Mouse (Mus musculus): ENCODE measurements around the gene Muc16. TPM values are rescaled to one million over a fixed set of nuclear protein-coding genes. Genes with fewer than 3 reads are reported as not detected.

Gene Muc16
- polyA plus RNA-seq, 1 experiment, result 0.15 TPM

DNA sequence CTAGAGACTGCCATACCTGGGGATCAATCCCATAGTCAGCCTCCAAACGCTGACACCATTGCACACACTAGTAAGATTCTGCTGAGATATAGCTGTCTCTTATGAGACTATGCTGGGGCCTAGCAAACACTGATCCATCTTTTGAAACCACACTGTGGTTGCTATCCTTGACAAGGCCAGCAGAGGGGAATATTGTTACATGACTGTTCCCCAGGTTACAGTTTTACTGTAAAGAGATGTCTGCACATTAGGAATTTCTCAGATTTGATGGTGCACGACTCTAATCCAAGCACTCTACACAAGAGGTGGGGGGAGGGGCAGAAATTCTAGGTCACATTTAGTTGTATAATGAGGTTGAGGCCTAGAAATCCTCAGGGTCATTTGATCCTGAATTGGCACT, 166.2 kb downstream of the Muc16 start:
- H3K9me3 ChIP-seq (replicated peaks; ENCODE audit: control insufficient read depth, insufficient read depth, low read length, poor library complexity, severe bottlenecking), result no peaks in the 10 kb centered on the region
- H3K4me1 ChIP-seq (ENCODE audit: control insufficient read depth, insufficient read depth, low read length), result no peaks in the 10 kb centered on the region
- TF ChIP-seq EP300 (IDR thresholded peaks at IDR 0.05; ENCODE audit: insufficient read depth, low read depth, low read length) (no peak), POLR2A (IDR thresholded peaks at IDR 0.05; ENCODE audit: insufficient read depth, low read length) (no peak), CTCF (IDR thresholded peaks at IDR 0.05; ENCODE audit: low read depth, low read length) (no peak)
- no peak overlapping the region for H3K9ac ChIP-seq (ENCODE audit: low read depth, poor library complexity, severe bottlenecking)
- H3K36me3 ChIP-seq (ENCODE audit: control insufficient read depth, insufficient read depth, low read length, poor library complexity, severe bottlenecking), result no peaks in the 10 kb centered on the region
- H3K4me3 ChIP-seq (ENCODE audit: low read depth, low read length), result no peak overlapping the region
- no peak overlapping the region for H3K27ac ChIP-seq (ENCODE audit: insufficient read depth, low read length)
- H3K27me3 ChIP-seq (ENCODE audit: control insufficient read depth, insufficient read depth, low read length, poor library complexity, severe bottlenecking), result no peaks in the 10 kb centered on the region

DNA sequence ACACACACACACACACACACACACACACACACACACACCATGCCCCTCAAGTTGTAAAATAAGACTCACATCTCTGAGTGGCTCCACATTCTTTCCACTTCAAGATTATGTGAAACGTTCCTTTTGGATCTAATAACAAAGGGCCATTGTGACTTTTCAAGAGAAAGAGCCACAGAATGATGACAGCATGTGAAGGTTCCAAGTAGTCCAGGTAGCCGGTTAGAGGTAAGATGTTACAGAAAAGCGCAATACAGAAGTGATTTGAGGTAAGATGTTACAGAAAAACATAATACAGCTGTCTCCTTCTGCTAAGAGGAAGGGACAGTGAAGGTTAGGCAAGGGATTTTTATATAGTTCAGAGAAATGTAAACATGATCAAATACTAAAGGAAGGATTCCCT, 196.2 kb downstream of the Muc16 start, which contains the start of the genes Zfp558 and Mbd3l1:
Zfp558 (minus strand) TSS at position 101 of the 400 bp plus-strand sequence.
Mbd3l1 (plus strand) TSS at position 192 of the 400 bp plus-strand sequence.
- Histone ChIP-seq H3K27ac (ENCODE audit: insufficient read depth, low read length) (no peak within 1 kb of the TSS), H3K4me1 (ENCODE audit: control insufficient read depth, insufficient read depth, low read length) (no peaks in the 10 kb centered on the region), H3K36me3 (ENCODE audit: control insufficient read depth, insufficient read depth, low read length, poor library complexity, severe bottlenecking) (no peaks in the 10 kb centered on the region), H3K9me3 (replicated peaks; ENCODE audit: control insufficient read depth, insufficient read depth, low read length, poor library complexity, severe bottlenecking) (no peaks in the 10 kb centered on the region), H3K9ac (ENCODE audit: low read depth, poor library complexity, severe bottlenecking) (no peak within 1 kb of the TSS), H3K4me3 (ENCODE audit: low read depth, low read length) (no peak within 1 kb of the TSS), H3K27me3 (ENCODE audit: control insufficient read depth, insufficient read depth, low read length, poor library complexity, severe bottlenecking) (no peaks in the 10 kb centered on the region)
- TF ChIP-seq POLR2A (IDR thresholded peaks at IDR 0.05; ENCODE audit: insufficient read depth, low read length) (no peak), CTCF (IDR thresholded peaks at IDR 0.05; ENCODE audit: low read depth, low read length) (no peak)

DNA sequence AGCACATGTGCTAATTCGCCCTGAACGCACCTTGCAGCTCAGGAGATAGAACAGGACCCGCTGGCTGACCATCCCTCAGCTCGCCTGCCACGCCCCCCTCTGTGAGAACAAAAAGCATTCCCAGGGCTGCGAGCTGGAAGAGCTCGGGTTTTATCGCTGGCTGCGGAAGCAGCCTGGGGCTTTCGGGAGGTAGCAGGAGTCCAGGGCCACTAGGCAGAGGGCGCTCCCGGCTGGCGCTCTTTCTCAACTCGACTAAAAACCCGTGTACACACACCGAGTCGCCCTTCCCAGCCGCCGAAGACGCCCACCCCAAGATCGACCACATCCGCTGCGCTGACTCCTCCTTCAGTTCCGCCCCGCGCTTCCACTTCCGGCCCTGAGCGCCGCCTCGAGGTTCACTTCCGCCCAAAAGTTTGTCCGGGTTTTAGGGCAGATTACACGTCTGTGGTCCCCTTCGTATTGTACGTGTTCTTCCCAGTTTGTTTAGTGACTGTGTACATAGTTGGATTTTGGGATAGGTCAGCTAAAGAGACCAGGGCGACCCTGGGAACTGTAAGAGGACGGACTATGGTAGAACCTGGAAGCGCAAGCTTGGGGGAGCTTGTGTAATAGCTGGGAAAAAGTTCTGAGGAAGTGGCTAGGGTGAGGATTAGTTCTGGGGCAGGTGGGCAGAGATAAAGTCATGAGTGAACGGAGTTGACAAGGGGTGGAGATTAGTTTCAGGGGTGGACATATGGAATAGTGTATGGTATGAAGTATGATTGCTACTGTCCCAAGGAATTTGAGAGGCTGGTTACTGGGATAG, 200.8 kb downstream of the Muc16 start:
- Histone ChIP-seq H3K36me3 (ENCODE audit: control insufficient read depth, insufficient read depth, low read length, poor library complexity, severe bottlenecking) (no peaks in the 10 kb centered on the region), H3K4me1 (ENCODE audit: control insufficient read depth, insufficient read depth, low read length) (no peaks in the 10 kb centered on the region), H3K4me3 (ENCODE audit: low read depth, low read length) (peak overlapping the region; percentile 90), H3K27me3 (ENCODE audit: control insufficient read depth, insufficient read depth, low read length, poor library complexity, severe bottlenecking) (no peaks in the 10 kb centered on the region), H3K27ac (ENCODE audit: insufficient read depth, low read length) (peak overlapping the region; percentile 65; the same call in 1 of the 2 replicates), H3K9me3 (replicated peaks; ENCODE audit: control insufficient read depth, insufficient read depth, low read length, poor library complexity, severe bottlenecking) (no peaks in the 10 kb centered on the region), H3K9ac (ENCODE audit: low read depth, poor library complexity, severe bottlenecking) (peak overlapping the region; percentile 68)
- TF ChIP-seq CTCF (IDR thresholded peaks at IDR 0.05; ENCODE audit: low read depth, low read length), result no peak
- no peak for TF ChIP-seq EP300 (IDR thresholded peaks at IDR 0.05; ENCODE audit: insufficient read depth, low read depth, low read length)
- no peak for TF ChIP-seq POLR2A (IDR thresholded peaks at IDR 0.05; ENCODE audit: insufficient read depth, low read length)

DNA sequence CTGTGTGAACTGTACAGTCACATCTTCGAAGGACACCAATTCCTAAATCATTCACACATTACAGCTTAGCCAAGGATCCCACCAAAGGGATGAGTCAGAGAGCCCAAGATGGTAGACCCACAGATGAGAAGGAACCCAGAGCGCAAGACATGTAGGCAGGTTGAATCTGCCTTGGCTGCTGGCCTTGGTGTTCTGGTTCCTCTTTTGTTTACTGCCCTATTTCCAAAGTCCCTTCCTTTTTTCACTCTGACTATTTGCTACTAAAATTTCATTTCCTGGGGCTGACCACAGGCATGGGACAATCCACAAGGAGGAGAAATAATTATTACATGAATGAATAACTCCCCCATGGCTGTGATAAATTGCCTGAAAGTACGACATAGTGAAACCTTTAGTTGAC, 206.3 kb downstream of the Muc16 start:
- TF ChIP-seq POLR2A (IDR thresholded peaks at IDR 0.05; ENCODE audit: insufficient read depth, low read length) (no peak), CTCF (IDR thresholded peaks at IDR 0.05; ENCODE audit: low read depth, low read length) (no peak), EP300 (IDR thresholded peaks at IDR 0.05; ENCODE audit: insufficient read depth, low read depth, low read length) (no peak)
- Histone ChIP-seq H3K9me3 (replicated peaks; ENCODE audit: control insufficient read depth, insufficient read depth, low read length, poor library complexity, severe bottlenecking) (peaks cover 15% of the 10 kb centered on the region), H3K27ac (ENCODE audit: insufficient read depth, low read length) (no peak overlapping the region), H3K36me3 (ENCODE audit: control insufficient read depth, insufficient read depth, low read length, poor library complexity, severe bottlenecking) (no peaks in the 10 kb centered on the region), H3K4me3 (ENCODE audit: low read depth, low read length) (no peak overlapping the region), H3K27me3 (ENCODE audit: control insufficient read depth, insufficient read depth, low read length, poor library complexity, severe bottlenecking) (no peaks in the 10 kb centered on the region), H3K9ac (ENCODE audit: low read depth, poor library complexity, severe bottlenecking) (no peak overlapping the region), H3K4me1 (ENCODE audit: control insufficient read depth, insufficient read depth, low read length) (no peaks in the 10 kb centered on the region)

DNA sequence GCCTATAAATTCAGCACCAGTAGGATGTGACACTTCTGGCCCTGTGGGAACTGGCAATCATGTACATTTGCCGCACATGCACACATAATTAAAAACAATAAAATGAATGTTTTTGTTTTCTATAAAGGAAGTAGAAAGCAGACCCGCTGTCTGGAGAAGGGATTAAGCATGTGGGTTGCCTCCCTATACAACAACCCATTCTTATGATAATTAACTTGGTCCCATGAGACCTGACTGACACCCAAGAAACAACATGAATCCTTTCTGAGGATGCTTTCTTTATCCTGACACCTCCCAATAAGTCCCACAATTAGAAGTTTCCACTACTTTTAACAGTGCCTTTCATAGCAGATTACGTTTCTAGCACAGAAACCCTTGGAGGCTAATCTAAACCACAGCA, 207.0 kb downstream of the Muc16 start:
- Histone ChIP-seq H3K4me1 (ENCODE audit: control insufficient read depth, insufficient read depth, low read length) (no peaks in the 10 kb centered on the region), H3K36me3 (ENCODE audit: control insufficient read depth, insufficient read depth, low read length, poor library complexity, severe bottlenecking) (no peaks in the 10 kb centered on the region), H3K27me3 (ENCODE audit: control insufficient read depth, insufficient read depth, low read length, poor library complexity, severe bottlenecking) (no peaks in the 10 kb centered on the region), H3K27ac (ENCODE audit: insufficient read depth, low read length) (no peak overlapping the region), H3K9me3 (replicated peaks; ENCODE audit: control insufficient read depth, insufficient read depth, low read length, poor library complexity, severe bottlenecking) (peaks cover 19% of the 10 kb centered on the region), H3K4me3 (ENCODE audit: low read depth, low read length) (no peak overlapping the region), H3K9ac (ENCODE audit: low read depth, poor library complexity, severe bottlenecking) (no peak overlapping the region)
- TF ChIP-seq EP300 (IDR thresholded peaks at IDR 0.05; ENCODE audit: insufficient read depth, low read depth, low read length) (no peak), POLR2A (IDR thresholded peaks at IDR 0.05; ENCODE audit: insufficient read depth, low read length) (no peak), CTCF (IDR thresholded peaks at IDR 0.05; ENCODE audit: low read depth, low read length) (no peak)

DNA sequence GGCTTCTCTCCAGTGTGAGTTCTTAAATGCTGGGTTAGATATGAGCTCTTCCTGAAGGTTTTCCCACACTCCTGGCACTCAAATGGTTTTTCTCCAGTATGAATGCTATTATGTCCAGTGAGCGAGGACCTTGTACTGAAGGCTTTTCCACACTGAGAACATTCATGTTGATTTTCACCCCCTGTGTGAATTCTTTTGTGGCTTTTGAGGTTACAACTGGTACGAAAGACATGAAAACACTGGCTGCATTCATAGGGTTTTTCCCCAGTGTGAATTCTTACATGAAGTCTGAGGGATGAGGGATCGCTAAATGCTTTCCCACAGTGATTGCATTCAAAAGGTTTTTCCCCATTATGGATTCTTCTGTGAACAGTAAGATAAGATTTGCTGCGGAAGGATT, 217.8 kb downstream of the Muc16 start:
- H3K9ac ChIP-seq (ENCODE audit: low read depth, poor library complexity, severe bottlenecking), result no peak overlapping the region
- no peaks in the 10 kb centered on the region; the same call in 1 of the 2 replicates for H3K36me3 ChIP-seq (ENCODE audit: control insufficient read depth, insufficient read depth, low read length, poor library complexity, severe bottlenecking)
- TF ChIP-seq EP300 (IDR thresholded peaks at IDR 0.05; ENCODE audit: insufficient read depth, low read depth, low read length) (no peak), CTCF (IDR thresholded peaks at IDR 0.05; ENCODE audit: low read depth, low read length) (no peak), POLR2A (IDR thresholded peaks at IDR 0.05; ENCODE audit: insufficient read depth, low read length) (no peak)

More for the DNA sequence above, 217.8 kb downstream of the Muc16 start:
- Histone ChIP-seq H3K4me1 (ENCODE audit: control insufficient read depth, insufficient read depth, low read length) (no peaks in the 10 kb centered on the region), H3K4me3 (ENCODE audit: low read depth, low read length) (no peak overlapping the region), H3K27me3 (ENCODE audit: control insufficient read depth, insufficient read depth, low read length, poor library complexity, severe bottlenecking) (no peaks in the 10 kb centered on the region), H3K9me3 (replicated peaks; ENCODE audit: control insufficient read depth, insufficient read depth, low read length, poor library complexity, severe bottlenecking) (no peaks in the 10 kb centered on the region), H3K27ac (ENCODE audit: insufficient read depth, low read length) (no peak overlapping the region)

Other genes with a start within 250 kb of the Muc16 start
- gene Mbd3l2, start 243.9 kb downstream of the Muc16 start, polyA plus RNA-seq (2011; ENCODE audit: insufficient read depth, insufficient read length, low read depth, missing spikeins), result not detected in 2 replicates
- gene Zfp558, start 196.3 kb downstream of the Muc16 start, polyA plus RNA-seq (2011; ENCODE audit: insufficient read depth, insufficient read length, low read depth, missing spikeins), result 3.3 and 3.9 TPM in 2 replicates
- gene Mbd3l1, start 196.2 kb downstream of the Muc16 start, polyA plus RNA-seq (2011; ENCODE audit: insufficient read depth, insufficient read length, low read depth, missing spikeins), result not detected in 2 replicates
- not detected in 2 replicates for gene Olfr24, start 89.5 kb upstream of the Muc16 start, polyA plus RNA-seq (2011; ENCODE audit: insufficient read depth, insufficient read length, low read depth, missing spikeins)
- not detected in 2 replicates for gene Olfr828, start 145.0 kb upstream of the Muc16 start, polyA plus RNA-seq (2011; ENCODE audit: insufficient read depth, insufficient read length, low read depth, missing spikeins)
- gene Olfr829, start 180.4 kb upstream of the Muc16 start, polyA plus RNA-seq (2011; ENCODE audit: insufficient read depth, insufficient read length, low read depth, missing spikeins), result not detected in 2 replicates
- not detected in 2 replicates for gene Olfr830, start 200.2 kb upstream of the Muc16 start, polyA plus RNA-seq (2011; ENCODE audit: insufficient read depth, insufficient read length, low read depth, missing spikeins)